Mouse (Mus musculus): ENCODE results near the gene Eef1g.

Gene Eef1g

GRCm38 (mm10) chr19:9019298-9019697, 52.5 kb downstream of the Eef1g start:
- CTCF ChIA-PET: interaction anchor here (0.5 to 0.7 kb wide), 2 partner anchors 19 to 235 kb away, joined by 3 to 14 read pairs; no protein-coding TSS in a partner anchor

GRCm38 (mm10) chr19:9023021-9023778, 56.4 kb downstream of the Eef1g start:
- CTCF ChIA-PET: interaction anchor here (0.6 kb wide), 1 partner anchor 26 kb away, joined by 3 read pairs; no protein-coding TSS in a partner anchor

GRCm38 (mm10) chr19:9025562-9026257, 58.9 kb downstream of the Eef1g start:
- CTCF ChIA-PET: no interaction called here

DNA sequence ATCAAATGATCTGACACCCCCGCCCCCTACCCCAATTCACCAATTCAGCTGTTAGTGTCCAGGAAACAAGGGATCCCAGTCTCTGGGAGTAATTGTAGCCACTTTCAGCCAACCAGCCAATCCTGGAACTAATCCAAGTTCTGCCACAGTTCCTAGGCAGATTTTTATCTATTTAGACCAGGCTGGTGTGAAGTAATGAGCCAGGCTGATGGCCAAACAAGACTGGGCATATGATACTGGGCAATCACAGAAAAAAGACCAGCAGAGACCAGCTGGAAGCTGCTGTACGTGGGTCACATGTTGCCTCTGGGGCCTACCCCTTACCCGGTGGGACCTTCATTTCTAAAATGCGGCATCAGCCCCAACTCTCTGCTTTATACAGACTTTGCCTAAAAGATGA, 59.8 kb downstream of the Eef1g start:
- CTCF ChIA-PET: interaction anchor here (1.1 kb wide), 1 partner anchor 13 kb away, joined by 4 read pairs; no protein-coding TSS in a partner anchor

GRCm38 (mm10) chr19:9027795-9028194, 61.0 kb downstream of the Eef1g start:
- CTCF ChIA-PET: no interaction called here

Measured in spleen, embryonic (tissue).